Mouse (Mus musculus): Measurements from ENCODE around the gene Lrrn4.

Gene Lrrn4

DNA sequence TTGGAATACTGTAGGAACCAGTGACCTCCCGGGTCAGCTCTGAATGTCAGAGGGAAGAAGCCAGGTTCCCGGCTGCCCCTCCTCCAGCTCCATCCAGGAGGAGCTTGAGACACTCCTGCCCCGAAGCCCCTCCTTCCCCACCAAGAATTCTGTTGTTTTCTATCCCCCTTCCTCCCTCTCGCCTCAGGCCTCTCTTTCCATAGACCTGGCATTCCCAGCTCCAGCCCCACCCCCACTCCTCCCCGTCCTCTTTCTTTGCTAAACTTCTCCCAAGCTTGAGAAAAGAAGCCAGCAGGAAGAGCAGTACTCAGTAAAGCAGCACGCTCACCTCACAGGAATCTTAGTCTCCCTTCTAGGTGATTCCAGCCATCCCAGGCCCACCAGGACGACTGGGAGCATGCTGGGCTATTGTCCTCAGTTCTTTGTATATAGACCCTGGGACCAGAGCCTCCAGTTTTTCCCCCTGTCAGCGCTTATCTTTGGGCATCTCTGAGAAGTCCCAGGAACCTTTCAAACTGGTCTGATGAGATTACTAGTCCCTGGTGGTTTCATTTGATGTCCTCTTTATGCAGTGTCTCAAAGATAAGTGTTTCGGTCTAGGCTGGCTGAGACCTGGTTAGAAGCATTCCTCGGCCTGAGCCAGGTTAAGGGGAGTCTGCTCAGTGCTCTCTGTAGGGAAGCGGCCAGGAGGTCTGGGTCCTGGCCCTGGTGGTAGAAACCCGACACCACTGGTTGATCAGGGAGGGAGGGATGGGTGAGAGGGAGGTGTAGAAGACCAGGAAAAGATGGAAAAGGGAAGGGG is at the start of gene Lrrn4:
Lrrn4 (minus strand) TSS at position 48 of the 802 bp plus-strand sequence.
- no peak for DNase-seq (ENCODE audit: extremely low spot score, low read depth, low spot score)

DNA sequence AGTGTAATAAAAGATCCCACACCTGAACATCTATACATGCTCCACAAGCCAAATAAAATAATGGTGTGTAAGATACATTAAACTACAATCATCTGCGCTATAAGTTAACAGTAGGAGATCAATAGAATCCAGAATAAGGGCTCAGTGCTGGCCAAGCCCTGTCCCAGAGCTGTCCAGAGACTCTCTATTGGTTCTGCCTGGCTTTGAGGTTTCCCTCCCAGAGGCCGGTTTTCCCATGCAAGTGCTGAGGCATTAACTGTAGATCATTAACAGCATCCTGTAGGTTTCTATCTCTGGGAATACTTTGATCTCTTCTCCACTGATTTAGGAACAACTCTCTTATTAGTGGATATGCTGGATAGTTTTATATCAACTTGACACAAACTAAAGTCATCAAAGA is 48.3 kb upstream of the Lrrn4 start:
- DNase-seq (ENCODE audit: extremely low spot score, low read depth, low spot score) = no peak

DNA sequence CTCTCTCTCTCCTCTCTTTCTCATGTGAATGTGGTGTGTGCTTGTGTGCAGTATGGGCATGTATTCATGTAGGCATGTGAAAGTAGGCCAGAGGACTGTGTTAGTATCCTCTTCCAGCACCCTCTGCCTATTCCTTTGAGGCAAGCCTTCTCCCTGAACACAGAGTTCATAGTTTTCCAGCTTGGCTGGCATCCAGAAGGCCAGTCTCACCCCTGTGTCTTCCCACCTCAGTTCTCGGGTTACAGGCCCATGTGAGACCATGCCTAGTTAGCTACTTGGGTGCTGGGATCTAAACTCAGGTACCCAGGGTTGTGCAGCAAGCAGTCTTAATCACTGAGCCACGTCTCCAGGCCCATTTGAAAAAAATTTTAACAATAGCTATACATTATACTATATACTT is 47.2 kb upstream of the Lrrn4 start:
- no peak for DNase-seq (ENCODE audit: extremely low spot score, low read depth, low spot score)

DNA sequence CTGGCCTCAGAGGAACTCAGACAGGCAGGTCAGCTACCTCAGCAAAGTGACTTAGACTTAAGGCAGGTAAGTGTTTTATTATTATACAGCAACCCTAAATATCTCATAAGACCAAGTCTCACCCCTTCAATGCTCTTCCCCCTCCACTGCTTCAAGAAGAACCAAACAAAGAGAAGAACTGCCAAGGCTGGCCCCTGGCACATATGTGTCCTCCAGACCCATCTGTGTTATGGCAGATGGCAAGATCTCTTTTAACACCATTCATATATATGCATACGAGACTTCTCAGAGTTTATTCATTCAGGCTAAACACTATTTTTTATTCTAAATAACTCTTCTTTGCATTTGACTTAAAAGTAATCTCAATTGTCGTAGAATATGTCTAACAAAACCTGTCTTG is 46.6 kb upstream of the Lrrn4 start:
- no peak for DNase-seq (ENCODE audit: extremely low spot score, low read depth, low spot score)

DNA sequence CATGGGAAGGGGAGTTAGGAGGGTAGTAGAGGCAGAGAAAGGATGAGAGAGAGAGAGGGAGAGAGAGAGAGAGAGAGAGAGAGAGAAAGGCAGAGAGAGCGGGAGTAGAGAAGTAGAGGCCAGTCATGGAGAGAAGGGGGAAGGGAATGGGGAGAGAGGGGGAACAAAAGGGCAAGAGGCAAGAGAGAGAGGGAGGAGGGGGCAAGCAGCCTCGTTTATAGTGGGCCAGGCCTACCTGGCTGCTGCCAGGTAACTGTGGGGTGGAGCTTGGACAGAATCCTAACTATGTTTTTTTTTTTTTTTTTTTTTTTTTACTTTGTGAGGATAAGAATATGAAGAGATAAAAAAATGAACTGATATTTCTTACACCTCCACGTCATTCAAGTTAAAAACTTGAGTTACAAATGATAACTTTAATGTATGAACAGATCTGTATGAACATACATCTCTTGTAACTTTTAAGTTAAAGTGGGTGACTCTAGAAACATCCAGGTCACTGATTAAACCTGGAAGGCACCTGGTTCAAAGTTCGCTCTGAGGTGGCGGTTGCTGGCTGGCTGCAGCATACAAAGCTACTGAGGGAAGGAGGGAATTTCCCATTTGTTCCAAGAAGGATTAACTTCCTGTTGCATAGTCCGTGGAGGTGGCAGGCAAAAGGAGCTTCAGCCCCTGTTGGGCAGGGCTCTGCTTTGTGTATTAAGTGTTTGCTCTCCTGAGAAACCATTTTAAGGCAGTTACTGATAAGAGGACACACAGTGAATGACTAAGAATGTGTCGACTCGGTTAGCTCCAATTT is 42.8 kb upstream of the Lrrn4 start:
- DNase-seq (ENCODE audit: extremely low spot score, low read depth, low spot score) = no peak

DNA sequence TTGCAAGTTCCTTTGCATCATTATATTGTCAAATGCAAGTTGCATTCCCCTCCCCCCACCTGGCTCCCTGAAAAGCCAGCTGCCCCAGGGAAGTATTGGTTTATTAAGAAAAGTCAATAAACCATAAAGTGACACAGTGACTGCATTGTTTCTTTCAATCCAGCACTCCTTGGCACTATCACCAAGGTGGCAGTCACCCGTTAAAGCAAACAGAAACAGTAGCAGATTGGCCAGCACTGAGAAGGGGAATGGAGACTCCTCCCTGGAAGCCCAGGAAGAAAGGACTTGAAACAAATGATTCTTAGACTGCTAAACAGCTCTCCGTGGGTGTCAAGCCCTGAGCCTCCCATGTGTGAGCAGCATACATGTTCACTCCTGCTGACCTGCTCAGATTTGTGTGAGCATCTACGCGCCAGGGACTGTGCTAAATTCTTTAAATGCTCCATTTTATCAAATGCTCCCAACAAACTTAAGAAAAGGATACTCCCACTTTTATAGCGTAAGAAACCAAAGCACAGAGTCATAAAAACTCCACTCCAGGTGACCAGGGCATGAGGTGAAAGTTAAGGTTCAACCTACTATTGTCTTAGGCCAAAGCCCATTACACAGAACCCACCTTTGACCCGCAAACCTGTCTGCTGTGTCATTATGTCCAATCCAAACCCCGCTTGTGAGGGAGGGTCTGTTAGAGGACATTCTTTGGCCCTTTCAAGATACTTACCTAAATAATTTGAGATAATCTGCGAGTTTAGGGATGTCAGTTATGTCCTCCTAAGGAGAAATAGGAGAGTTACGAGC is 41.6 kb upstream of the Lrrn4 start:
- DNase-seq (ENCODE audit: extremely low spot score, low read depth, low spot score) = no peak

DNA sequence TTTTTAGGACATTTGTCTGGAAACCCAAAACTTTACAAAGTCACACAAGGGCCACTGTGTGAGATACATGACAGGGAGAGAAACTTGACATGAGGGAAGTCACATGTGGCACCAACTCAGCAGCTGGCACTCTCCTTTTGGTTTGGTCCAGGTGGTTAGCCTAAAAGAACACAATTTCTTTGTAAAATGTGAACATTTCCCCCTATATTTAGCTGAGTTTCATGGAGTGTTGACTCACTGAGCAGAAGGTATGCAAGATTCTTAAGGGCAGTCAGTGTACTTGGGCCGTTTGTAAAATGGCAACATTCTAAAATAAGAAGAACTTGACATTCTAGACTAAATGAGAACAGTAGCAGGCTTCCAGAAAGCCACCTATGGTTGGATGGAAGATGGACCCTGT is 34.1 kb upstream of the Lrrn4 start:
- DNase-seq (ENCODE audit: extremely low spot score, low read depth, low spot score) = no peak

DNA sequence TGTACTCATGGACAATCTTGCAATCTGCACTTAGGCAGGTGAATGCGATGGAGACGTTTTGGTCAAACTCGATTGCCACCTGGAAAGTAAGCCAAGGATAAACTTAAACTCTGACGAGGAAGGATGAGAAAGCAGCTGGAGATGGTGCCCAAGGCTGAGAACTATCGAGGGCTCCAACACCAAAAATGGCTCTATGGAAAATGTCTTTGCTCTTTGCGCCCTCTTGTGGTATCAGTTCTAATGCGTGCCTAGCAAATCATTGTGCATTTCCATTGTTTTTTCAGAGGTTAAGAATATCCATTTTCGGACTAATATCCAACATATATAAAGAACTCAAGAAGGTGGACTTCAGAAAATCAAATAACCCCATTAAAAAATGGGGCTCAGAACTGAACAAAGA is 26.1 kb upstream of the Lrrn4 start:
- peak; percentile 6 for DNase-seq (ENCODE audit: extremely low spot score, low read depth, low spot score)

DNA sequence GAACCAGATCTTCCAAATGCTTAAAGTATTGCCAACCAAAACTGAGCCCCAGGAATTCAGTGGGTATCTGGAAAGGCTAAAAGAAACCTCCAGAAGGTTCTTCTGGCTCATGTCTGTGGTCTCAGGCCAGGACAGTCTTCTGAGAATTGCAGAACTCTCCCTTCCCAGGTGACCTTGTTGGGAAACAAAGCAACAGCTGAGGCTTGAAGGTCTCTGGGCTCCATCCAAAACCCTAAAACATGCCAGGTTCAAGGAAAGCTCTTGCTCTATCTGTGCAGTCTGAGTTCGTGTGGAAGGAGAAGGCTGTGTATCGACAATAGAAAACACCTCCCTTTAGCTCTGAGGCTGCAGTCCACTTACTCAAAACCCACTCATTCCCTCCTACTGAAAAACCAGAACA is 24.3 kb upstream of the Lrrn4 start:
- DNase-seq (ENCODE audit: extremely low spot score, low read depth, low spot score) = no peak

DNA sequence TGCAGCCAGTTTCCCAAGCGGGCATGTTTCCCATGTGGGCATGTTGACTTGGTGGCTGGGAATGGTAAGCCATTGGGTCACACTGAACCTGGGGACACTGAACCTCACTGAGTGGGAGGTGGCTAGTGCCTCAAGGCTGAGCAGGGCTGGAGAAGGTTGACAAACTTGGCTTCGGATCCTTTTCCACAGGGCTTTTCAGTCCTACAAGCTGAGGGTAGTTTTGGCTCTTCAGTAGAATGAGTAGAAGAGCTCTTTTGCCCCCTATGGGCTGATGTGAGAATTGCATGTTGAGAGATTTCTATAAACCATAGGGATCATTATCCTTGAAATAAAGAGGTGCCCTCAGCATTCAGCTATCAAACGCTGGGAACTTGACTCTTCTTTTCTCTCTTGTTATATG is 22.8 kb upstream of the Lrrn4 start:
- peak; percentile 61 for DNase-seq (ENCODE audit: extremely low spot score, low read depth, low spot score)

DNA sequence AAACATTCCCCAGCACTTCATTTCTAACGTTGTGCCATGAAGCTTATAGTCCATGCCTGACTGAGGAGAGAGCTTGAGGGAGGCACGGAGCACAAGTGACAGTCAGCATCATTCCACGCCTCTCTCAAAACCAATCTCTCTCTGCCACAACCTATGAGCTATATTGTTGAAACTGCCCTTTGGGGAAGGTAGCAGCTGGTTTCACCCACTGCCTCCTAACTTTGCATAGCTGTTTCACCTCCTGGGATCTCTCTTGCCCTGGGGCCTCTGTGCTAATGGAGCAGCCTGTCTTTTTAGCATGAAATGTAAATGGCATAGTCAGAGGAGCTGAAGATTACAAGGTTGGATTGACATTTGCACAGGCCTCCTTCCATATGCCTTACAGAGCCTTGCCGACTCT is 21.4 kb upstream of the Lrrn4 start:
- DNase-seq (ENCODE audit: extremely low spot score, low read depth, low spot score) = no peak

DNA sequence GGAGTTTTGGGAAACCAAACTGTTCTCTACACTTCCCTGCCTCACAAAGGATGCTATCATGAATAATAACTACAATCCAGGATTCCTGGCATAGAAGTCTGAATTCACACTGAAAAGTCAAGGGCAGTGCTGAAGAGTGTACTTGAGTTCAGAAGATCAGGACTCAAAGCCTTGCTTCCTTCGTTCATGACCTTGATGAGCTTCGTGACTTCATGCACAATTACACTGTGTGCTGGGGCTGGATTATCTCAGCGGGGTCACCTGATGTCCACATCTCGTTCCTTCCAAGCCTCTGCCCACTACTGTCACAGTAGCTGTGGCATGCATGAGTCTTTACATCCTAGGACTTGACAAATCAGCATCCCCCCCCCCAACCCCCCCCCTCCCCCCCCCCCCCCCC is 20.9 kb upstream of the Lrrn4 start:
- DNase-seq (ENCODE audit: extremely low spot score, low read depth, low spot score) = no peak

DNA sequence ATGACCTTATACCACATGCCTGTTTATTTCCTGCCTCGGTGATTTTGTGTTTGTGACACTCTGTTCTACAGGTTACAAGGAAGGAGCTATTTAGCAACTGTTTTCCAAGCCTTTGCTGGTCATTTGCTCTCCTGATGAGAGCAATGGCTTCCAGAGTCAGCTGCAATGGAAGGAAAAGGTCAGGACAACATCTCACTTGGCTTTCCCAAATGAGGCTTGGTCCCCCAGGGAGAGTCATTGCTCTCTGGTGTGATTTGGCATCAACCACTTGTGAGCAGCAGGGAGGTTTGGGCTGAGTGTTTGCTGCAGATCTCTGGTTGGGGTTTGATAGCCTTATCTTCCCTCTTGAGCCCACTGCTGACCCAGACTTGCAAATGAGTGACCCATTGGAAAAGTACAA is 19.9 kb upstream of the Lrrn4 start:
- DNase-seq (ENCODE audit: extremely low spot score, low read depth, low spot score) = no peak

DNA sequence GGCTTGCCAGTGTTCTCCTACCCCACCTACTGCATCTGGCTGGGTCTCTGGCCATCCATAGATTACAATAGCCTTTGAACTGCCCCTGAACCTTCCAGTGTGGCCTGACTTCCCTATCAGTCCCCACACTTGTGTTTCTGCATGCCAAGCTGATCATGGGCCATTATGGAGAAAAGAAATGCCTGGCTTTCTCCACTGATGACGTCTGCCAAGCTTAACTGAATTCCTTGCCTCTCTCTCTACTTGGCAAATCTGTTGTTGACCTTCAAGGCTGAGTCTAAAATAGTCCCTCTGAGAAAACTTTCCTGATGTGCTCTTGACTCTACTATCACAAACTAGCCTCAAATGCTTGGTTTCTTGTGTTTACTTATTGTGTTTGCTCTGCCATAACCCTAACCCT is 17.5 kb upstream of the Lrrn4 start:
- no peak for DNase-seq (ENCODE audit: extremely low spot score, low read depth, low spot score)

DNA sequence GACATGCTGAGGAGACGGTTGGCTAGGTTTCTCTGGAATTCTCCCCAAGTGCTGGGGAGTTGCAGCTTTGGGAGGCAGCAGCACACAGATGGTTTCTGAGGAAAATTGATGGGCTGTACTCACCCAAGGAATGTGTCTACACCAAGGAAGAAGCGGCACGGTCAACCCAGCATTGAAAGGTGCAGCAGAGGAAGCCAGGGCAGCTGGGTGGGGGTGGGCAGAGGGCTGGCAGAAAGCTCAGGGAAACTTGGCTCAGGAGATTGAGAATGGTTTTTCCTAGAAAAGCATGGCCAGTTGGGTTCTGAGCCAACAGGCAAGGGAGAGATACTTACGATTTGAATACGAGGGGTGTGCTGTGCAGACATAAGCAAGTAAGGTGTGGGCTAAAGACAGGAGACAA is 13.1 kb upstream of the Lrrn4 start:
- no peak for DNase-seq (ENCODE audit: extremely low spot score, low read depth, low spot score)

DNA sequence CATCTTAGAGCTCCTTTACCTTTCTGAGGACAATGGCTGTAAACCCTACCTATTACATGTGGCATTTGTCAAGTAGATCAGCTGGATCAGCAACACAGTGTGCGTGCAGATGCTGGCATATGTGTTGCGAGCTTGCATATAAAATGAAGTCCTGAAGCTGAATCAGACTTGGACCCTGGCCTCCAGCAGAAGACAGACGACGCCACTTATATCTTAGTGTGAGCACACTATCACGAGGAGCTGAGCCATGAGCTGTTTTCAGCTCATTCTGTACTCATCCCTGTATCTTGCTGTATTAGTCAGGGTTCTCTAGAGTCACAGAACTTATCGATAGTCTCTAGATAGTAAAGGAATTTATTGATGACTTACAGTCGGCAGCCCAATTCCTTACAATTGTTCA is 4.6 kb upstream of the Lrrn4 start:
- no peak for DNase-seq (ENCODE audit: extremely low spot score, low read depth, low spot score)

DNA sequence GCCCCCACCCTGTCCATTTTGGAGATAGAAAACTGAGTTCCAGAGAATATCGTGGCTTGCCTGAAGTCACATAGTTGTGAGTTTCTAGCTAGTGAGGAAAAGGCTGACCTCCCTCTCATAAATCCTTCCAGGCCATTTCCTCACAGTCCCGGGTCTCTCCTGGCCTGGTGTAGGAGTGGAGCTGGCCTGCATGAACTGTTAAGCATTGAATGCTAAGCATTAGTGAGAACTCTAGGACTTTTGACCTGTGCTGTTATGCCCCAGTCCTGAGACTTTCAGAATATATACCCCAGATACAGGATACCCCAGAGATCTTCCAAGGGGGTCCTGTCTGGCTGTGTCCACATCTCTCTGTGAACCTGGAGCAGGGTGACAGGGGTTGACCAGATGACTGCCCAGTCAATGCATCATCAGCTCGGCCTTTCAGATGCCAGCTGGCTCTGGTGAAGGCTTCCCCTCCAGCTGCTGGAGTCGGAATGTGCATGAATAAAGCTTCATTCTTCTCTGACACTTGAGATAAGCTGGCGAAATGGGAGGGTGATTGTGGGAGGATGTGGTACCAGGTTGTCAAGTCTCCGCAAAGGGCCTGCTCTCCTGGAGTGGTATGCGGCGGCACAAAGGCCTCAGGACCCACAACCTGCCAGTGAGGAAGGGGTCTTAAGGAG is 3.7 kb upstream of the Lrrn4 start:
- DNase-seq (ENCODE audit: extremely low spot score, low read depth, low spot score) = no peak

DNA sequence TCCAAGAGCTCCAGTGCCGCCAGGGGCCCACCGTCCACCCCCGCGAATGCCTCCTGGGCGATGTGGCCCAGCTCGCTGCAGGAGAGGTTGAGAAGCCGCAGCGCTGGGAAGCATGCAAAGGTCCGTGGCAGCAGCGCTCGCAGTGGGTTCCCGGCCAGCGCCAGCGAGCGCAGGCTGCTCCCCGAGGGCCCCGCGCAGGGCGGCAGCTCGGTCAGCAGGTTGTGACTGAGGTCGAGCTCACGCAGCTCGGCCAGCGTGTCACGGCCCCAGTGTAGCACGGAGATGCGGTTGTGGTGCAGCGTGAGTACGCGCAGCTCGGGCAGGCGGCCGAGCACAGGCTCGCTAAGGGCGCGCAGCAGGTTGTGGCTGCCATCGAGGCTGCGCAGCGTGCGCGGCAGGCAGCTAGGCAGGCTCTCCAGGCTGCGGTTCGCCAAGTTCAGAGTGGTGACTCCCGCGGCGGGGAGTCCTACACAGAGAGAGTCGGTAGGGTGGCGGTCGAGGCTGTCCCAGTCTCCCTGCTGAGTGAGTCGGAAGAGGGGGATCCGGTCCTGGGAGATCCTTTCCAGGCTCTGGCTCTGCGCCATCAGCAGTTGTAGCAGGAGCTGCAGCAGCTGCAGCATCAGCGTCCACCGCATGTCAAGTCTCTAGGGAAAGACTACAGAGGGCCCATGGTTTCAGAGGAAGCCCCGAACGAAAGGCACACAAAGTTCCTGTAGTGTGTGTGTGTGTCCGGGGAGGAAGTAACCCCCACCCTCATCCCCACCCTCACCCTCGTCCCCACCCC is 1.2 kb downstream of the Lrrn4 start:
- no peak for DNase-seq (ENCODE audit: extremely low spot score, low read depth, low spot score)

DNA sequence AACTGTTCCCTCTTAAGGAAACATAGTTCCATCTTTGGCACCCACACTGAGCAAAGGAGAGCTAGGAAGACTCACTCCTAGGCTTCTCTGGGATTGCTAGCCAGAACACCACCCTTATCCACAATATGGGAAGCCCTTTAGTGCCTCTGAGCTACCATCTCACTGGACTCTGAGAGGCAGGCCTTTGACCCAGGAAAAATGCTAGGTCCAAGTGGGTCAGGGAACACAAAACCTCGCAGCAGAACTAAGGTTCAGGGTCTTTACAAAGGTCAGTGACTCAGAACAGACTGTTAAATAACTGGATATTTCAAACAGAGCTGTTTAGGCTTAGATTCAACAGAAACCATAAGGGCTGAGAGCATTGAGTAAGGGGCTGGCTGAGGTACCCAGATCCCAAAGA is 3.7 kb downstream of the Lrrn4 start:
- no peak for DNase-seq (ENCODE audit: extremely low spot score, low read depth, low spot score)

DNA sequence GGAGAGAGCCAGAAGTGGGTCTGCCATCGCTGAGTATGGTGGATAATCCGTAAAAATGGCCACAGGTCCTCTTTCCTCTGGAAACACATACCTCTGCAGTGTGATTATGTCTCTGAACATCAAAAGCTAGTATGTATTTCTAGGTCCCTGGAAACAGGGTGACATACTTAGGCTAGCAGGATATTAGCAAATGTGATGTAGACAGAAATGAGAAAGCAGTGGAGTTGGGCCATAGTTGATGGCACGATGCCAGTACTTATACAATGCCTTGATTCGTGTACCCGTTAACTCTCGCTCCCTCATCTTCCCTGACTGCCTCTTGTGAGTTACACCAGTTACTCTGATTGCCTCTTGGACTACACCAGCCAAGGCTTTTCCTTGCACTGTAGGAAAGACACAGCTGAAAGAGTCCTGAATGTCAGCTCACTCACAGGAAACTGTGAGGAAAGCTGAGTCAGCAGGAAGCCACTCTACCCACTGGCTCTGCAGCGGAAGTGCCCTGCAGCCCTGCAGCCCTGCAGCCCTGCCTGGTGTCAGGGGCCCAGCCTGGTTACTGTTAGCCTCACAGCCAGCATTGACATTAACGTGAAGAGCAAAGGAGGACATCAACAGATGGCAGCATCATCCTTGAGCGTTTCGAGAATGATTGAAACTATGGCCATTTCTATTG is 6.9 kb downstream of the Lrrn4 start:
- DNase-seq (ENCODE audit: extremely low spot score, low read depth, low spot score) = no peak
